Mouse (Mus musculus) MEL (cell line): Measurements from ENCODE around the gene Man1c1. TPM values are rescaled to one million over a fixed set of nuclear protein-coding genes. Genes with fewer than 3 reads are reported as not detected.
A peak's percentile ranks its signal among the peaks of the same experiment; 100 is the strongest.

Source experiments
- DNase-seq: peaks from one replicate; pipeline ENCODE4 v3.0.0; 2011; ENCODE audit warnings: low read depth, low spot score
- H3K27ac ChIP-seq: 2 replicates; pipeline ENCODE4 v1.5.1; 2012; ENCODE audit warnings: low read depth, mild to moderate bottlenecking, control low read depth, low read length, moderate library complexity; ENCODE audit not compliant: control insufficient read depth
- H3K27me3 ChIP-seq, 2 experiments: fragments of 150-350 bp in 1 of 2; sonication (generic) in 1 of 2; 2 replicates each; pipeline ENCODE4 v1.6.1; 2012; ENCODE audit warnings: low read length in 2 of 2, mild to moderate bottlenecking in 2 of 2, improper control_type of control experiment in 1 of 2, moderate library complexity in 1 of 2; ENCODE audit not compliant: insufficient read depth in 2 of 2, control insufficient read depth in 1 of 2
- H3K36me3 ChIP-seq, 2 experiments: 2 replicates each; pipeline ENCODE4 v1.6.1; 2012 to 2014; ENCODE audit warnings: low read length in 2 of 2, improper control_type of control experiment in 1 of 2, inconsistent platforms in 1 of 2, mild to moderate bottlenecking in 1 of 2; ENCODE audit not compliant: insufficient read depth in 2 of 2, control insufficient read depth in 1 of 2
- H3K4me1 ChIP-seq, 2 experiments: fragments of 150-350 bp in 1 of 2; sonication (generic) in 1 of 2; 2 replicates each; pipeline ENCODE4 v1.6.1; 2012; ENCODE audit warnings: low read length in 2 of 2, improper control_type of control experiment in 1 of 2, mild to moderate bottlenecking in 1 of 2; ENCODE audit not compliant: insufficient read depth in 2 of 2, control insufficient read depth in 1 of 2
- H3K4me3 ChIP-seq, 2 experiments: fragments of 150-350 bp in 1 of 2; sonication (generic) in 1 of 2; 2 replicates each; pipeline ENCODE4 v1.5.1; 2012; ENCODE audit warnings: low read depth in 2 of 2, low read length in 2 of 2, mild to moderate bottlenecking in 2 of 2, moderate library complexity in 2 of 2, control low read depth in 1 of 2, improper control_type of control experiment in 1 of 2; ENCODE audit not compliant: control insufficient read depth in 1 of 2, insufficient read depth in 1 of 2
- H3K79me2 ChIP-seq: 2 replicates; pipeline ENCODE4 v1.6.1; 2012; ENCODE audit warnings: mild to moderate bottlenecking, low read length, moderate library complexity; ENCODE audit not compliant: control insufficient read depth, poor library complexity, insufficient read depth
- H3K9ac ChIP-seq: 2 replicates; pipeline ENCODE4 v1.6.1; 2012; ENCODE audit warnings: low read depth, mild to moderate bottlenecking, control low read depth, low read length, moderate library complexity; ENCODE audit not compliant: control insufficient read depth, poor library complexity, severe bottlenecking
- H3K9me3 ChIP-seq: fragments of 150-350 bp; sonication (generic); replicated peaks from 2 replicates; pipeline ENCODE4 v1.6.1; 2012; ENCODE audit warnings: mild to moderate bottlenecking, low read length, improper control_type of control experiment, moderate library complexity; ENCODE audit not compliant: insufficient read depth
- BHLHE40 ChIP-seq: IDR thresholded peaks from 2 replicates; pipeline ENCODE4 v1.6.1; 2012; ENCODE audit warnings: low read depth, mild to moderate bottlenecking, inconsistent platforms, low read length, improper control_type of control experiment, borderline replicate concordance
- CHD1 ChIP-seq: IDR thresholded peaks from 2 replicates; pipeline ENCODE4 v1.6.1; 2012; ENCODE audit warnings: low read depth, mild to moderate bottlenecking, inconsistent platforms, low read length, improper control_type of control experiment
- CHD2 ChIP-seq: IDR thresholded peaks from 2 replicates; pipeline ENCODE4 v1.6.1; 2011; ENCODE audit warnings: low read length, improper control_type of control experiment
- CTCF ChIP-seq, 3 experiments: IDR thresholded peaks in 2 of 3; conservative IDR thresholded peaks in 1 of 3; 2 replicates each; pipeline ENCODE4 v1.5.1; 2011 to 2012; ENCODE audit warnings: low read length in 3 of 3, low read depth in 2 of 3, mild to moderate bottlenecking in 2 of 3, improper control_type of control experiment in 1 of 3, inconsistent platforms in 1 of 3, mixed read lengths in 1 of 3, moderate library complexity in 1 of 3; ENCODE audit not compliant: control insufficient read depth in 1 of 3, insufficient read depth in 1 of 3, poor library complexity in 1 of 3, severe bottlenecking in 1 of 3
- EP300 ChIP-seq, 2 experiments: IDR thresholded peaks; 2 replicates each; pipeline ENCODE4 v1.6.1; 2011; ENCODE audit warnings: improper control_type of control experiment in 2 of 2, low read length in 2 of 2, low read depth in 1 of 2, mild to moderate bottlenecking in 1 of 2
- GABPA ChIP-seq: IDR thresholded peaks from 2 replicates; pipeline ENCODE4 v1.6.1; 2012; ENCODE audit warnings: low read depth, mild to moderate bottlenecking, inconsistent platforms, low read length, improper control_type of control experiment, moderate library complexity
- GATA1 ChIP-seq: IDR thresholded peaks from 2 replicates; pipeline ENCODE4 v1.6.1; 2011; ENCODE audit warnings: low read depth, low read length, improper control_type of control experiment
- HCFC1 ChIP-seq: IDR thresholded peaks from 2 replicates; pipeline ENCODE4 v1.6.1; 2012; ENCODE audit warnings: low read depth, mild to moderate bottlenecking, inconsistent platforms, low read length, improper control_type of control experiment, moderate library complexity
- KAT2A ChIP-seq: conservative IDR thresholded peaks from 2 replicates; pipeline ENCODE4 v1.6.1; 2012; ENCODE audit warnings: low read depth, low read length, improper control_type of control experiment, inconsistent platforms
- MAZ ChIP-seq: IDR thresholded peaks from 2 replicates; pipeline ENCODE4 v1.6.1; 2012; ENCODE audit warnings: low read depth, mild to moderate bottlenecking, inconsistent platforms, low read length, improper control_type of control experiment
- MYC ChIP-seq: IDR thresholded peaks from 2 replicates; pipeline ENCODE4 v1.6.1; 2011; ENCODE audit warnings: low read depth, mild to moderate bottlenecking, low read length, improper control_type of control experiment, moderate library complexity
- NELFE ChIP-seq: IDR thresholded peaks from 2 replicates; pipeline ENCODE4 v1.6.1; 2011; ENCODE audit warnings: low read depth, low read length, improper control_type of control experiment
- NRF1 ChIP-seq: IDR thresholded peaks from 2 replicates; pipeline ENCODE4 v1.6.1; 2014; ENCODE audit warnings: low read depth, mild to moderate bottlenecking, inconsistent platforms, low read length, improper control_type of control experiment, moderate library complexity; ENCODE audit not compliant: poor library complexity, insufficient read depth, severe bottlenecking
- POLR2A ChIP-seq, 2 experiments: IDR thresholded peaks; 2 replicates each; pipeline ENCODE4 v1.6.1; 2011 to 2012; ENCODE audit warnings: low read length in 2 of 2, mild to moderate bottlenecking in 2 of 2, control low read depth in 1 of 2, improper control_type of control experiment in 1 of 2, low read depth in 1 of 2, moderate library complexity in 1 of 2; ENCODE audit not compliant: control insufficient read depth in 1 of 2, insufficient read depth in 1 of 2, poor library complexity in 1 of 2
- POLR2AphosphoS5 ChIP-seq: IDR thresholded peaks from 2 replicates; pipeline ENCODE4 v1.6.1; 2012; ENCODE audit warnings: low read depth, borderline replicate concordance, mild to moderate bottlenecking, inconsistent platforms, low read length, moderate library complexity, mixed read lengths
- RCOR1 ChIP-seq: IDR thresholded peaks from 2 replicates; pipeline ENCODE4 v1.6.1; 2012; ENCODE audit warnings: low read depth, mild to moderate bottlenecking, inconsistent platforms, low read length, improper control_type of control experiment
- UBTF ChIP-seq: IDR thresholded peaks from 2 replicates; pipeline ENCODE4 v1.6.1; 2012; ENCODE audit warnings: low read depth, mild to moderate bottlenecking, inconsistent platforms, low read length, improper control_type of control experiment, moderate library complexity, borderline replicate concordance; ENCODE audit not compliant: insufficient read depth
- USF1 ChIP-seq: IDR thresholded peaks from 2 replicates; pipeline ENCODE4 v1.6.1; 2014; ENCODE audit warnings: low read depth, mild to moderate bottlenecking, inconsistent platforms, low read length, improper control_type of control experiment, moderate library complexity
- ZC3H11A ChIP-seq: IDR thresholded peaks from 2 replicates; pipeline ENCODE4 v1.6.1; 2012; ENCODE audit warnings: low read depth, mild to moderate bottlenecking, inconsistent platforms, low read length, improper control_type of control experiment
- polyA plus RNA-seq, 2 experiments: library from polyadenylated mRNA; stranded (reverse) in 1 of 2; unstranded in 1 of 2; fragments of >175 nt in 1 of 2; fragments of >200 nt in 1 of 2; gene quantifications; 2 replicates each; pipeline versions ENCODE4 v1.2.1 to v1.2.4; 2012; ENCODE audit warnings: low replicate concordance in 2 of 2, low read depth in 1 of 2; ENCODE audit not compliant: insufficient read length in 2 of 2, insufficient read depth in 1 of 2, missing spikeins in 1 of 2
- total RNA-seq: library from RNA; depleted of rRNA; stranded (reverse); fragments of 300-350 nt; gene quantifications from 2 replicates; pipeline ENCODE4 v1.2.3, GENCODE M21; 2012

Gene Man1c1
- total and polyA plus RNA-seq, 3 experiments: 1.9 to 5.2 TPM; not detected in 1

GRCm38 (mm10) chr4:134682423-134682822 lies 21.7 kb downstream of the Man1c1 start:
- no peak overlapping the region for H3K4me3 ChIP-seq
- H3K36me3 ChIP-seq: no peaks in the 10 kb centered on the region
- no peak overlapping the region for H3K9ac ChIP-seq
- H3K27ac ChIP-seq: no peak overlapping the region
- no peak for DNase-seq
- H3K79me2 ChIP-seq: no peaks in the 10 kb centered on the region
- no peaks in the 10 kb centered on the region for H3K4me1 ChIP-seq
- no peak for TF ChIP-seq NELFE
- no peak for TF ChIP-seq POLR2AphosphoS5
- no peak for TF ChIP-seq BHLHE40
- no peak for TF ChIP-seq UBTF
- TF ChIP-seq NRF1: no peak
- no peak for TF ChIP-seq POLR2A (IDR thresholded peaks at IDR 0.05; ENCODE audit: control insufficient read depth in 1 of 2, insufficient read depth in 1 of 2, low read depth in 1 of 2, low read length in 2 of 2, poor library complexity in 1 of 2)
- TF ChIP-seq GABPA: no peak
- no peak for TF ChIP-seq EP300 (IDR thresholded peaks at IDR 0.05; ENCODE audit: low read depth in 1 of 2, low read length in 2 of 2)
- no peak for TF ChIP-seq CHD2
- no peak for TF ChIP-seq ZC3H11A
- no peak for TF ChIP-seq CHD1
- TF ChIP-seq MYC: no peak
- TF ChIP-seq HCFC1: no peak
- TF ChIP-seq MAZ: no peak
- no peaks in the 10 kb centered on the region for H3K27me3 ChIP-seq
- no peaks in the 10 kb centered on the region for H3K9me3 ChIP-seq

DNA sequence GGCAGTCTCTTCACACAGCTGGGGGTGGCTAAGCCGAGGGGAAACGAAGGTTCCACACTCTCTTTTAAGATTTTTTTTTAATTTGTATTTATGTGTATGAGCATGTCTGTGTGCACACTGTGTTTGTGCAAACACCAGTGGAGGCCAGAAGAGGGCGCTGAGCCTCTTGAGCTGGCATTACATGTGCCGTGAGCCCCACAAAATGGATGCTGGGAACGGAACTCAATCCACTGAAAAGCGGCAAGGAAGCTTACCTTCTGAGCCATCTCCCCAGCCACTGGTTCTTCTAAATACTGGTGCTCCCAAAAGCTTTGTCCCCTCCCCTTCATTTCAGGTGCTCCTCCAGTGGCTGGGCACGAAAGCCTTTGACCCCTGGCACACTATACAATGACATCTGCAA lies 22.3 kb downstream of the Man1c1 start:
- Histone ChIP-seq H3K9ac (no peak overlapping the region), H3K4me3 (no peak overlapping the region), H3K4me1 (no peaks in the 10 kb centered on the region), H3K27me3 (no peaks in the 10 kb centered on the region), H3K27ac (no peak overlapping the region), H3K36me3 (no peaks in the 10 kb centered on the region), H3K79me2 (no peaks in the 10 kb centered on the region), H3K9me3 (no peaks in the 10 kb centered on the region)
- TF ChIP-seq USF1 (no peak), RCOR1 (no peak), GATA1 (no peak), KAT2A (no peak), CTCF (IDR thresholded peaks at IDR 0.05 in 2 of 3, conservative IDR thresholded peaks at IDR 0.05 in 1 of 3; ENCODE audit: control insufficient read depth in 1 of 3, insufficient read depth in 1 of 3, low read depth in 2 of 3, low read length in 3 of 3, poor library complexity in 1 of 3, severe bottlenecking in 1 of 3) (peak; percentile 28 to 47 (median 32); a peak in 5 of 6 replicates)
- DNase-seq: no peak
